Mouse (Mus musculus): ENCODE data around the gene Ccdc180. TPM values are rescaled to one million over a fixed set of nuclear protein-coding genes. Genes with fewer than 3 reads are reported as not detected.

The Ccdc180 gene
- not detected for total RNA-seq (2023)

GRCm38 (mm10) chr4:45890066-45890761 is at the start of gene Ccdc180:
TSS of gene Ccdc180 (plus strand) at chr4:45890303.

DNA sequence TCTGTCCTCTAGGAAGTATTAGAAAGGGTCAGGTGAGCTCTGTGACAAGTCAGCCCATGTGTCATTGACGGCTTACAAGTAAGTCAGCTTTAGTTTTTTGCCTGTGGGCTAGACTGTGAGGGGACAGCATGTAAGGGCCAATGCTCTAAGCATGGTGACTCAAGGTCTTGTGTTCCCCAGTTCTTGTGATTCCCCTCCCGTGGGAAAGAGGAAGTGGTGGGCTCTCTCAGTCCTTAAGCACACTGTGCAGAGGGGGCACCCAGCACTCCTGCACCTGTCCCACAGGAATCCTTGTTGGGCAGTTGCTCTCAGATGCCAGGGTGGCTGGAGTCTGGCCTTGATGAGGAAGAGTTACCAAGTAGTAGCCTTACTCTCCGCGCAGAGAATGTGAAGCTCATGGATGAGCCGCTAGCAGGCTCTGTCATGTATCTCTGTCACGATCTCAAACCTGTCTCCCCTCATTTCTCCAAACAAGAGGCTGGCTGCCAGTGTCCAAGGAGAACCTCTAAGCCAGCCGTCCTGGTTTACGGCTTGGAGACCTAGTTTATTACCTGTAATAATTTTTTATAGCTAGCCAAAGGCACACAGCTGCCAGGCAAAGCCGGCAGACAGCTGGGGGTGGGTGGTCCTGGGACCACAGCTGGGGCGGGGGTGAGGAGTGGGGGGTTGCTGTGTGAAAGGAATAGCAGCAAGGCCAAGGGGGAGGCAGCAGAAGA is 41.8 kb upstream of the Ccdc180 start, which contains the start of gene Stra6l:
Stra6l (plus strand) TSS at position 556 of the 716 bp plus-strand sequence.

DNA sequence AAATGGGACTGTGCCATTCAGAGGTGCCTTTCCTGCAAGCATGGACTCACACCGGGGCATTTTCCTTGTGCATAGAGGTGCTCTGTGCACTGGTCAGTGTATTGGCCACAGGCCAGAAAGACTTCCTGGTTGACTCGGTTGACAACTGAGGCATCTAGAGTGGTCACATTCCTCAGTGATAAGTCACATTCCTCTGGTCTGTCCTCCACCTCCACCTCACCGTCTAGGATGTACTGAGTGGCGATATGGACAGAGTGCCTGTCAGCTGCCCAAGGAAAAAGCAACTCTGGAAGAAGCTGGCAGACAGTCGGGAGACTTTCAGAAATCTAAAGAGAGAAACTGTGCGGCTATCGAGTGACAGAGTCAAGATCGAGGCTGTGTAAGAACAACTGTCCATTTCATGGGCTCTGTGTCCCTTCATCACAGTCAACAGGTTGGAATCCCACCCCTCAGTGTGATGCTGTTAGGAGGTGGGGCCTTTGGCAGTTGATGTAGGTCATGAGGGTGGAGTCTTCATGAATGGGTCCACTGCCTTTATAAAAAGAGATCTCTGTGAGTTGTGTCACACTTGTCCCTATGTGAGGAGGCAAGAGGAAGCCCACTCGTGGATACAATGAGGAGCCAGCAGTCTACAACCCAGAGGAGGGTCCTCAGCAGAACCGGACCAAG is 74.8 kb downstream of the Ccdc180 start, which contains the start of gene Tdrd7:
Tdrd7 (plus strand) TSS at position 564 of the 669 bp plus-strand sequence.

Other genes with a start within 250 kb of the Ccdc180 start
- 3.8 TPM for gene Aldh1b1, start 91.3 kb upstream of the Ccdc180 start, total RNA-seq (2023)
- not detected for gene Igfbpl1, start 63.4 kb upstream of the Ccdc180 start, total RNA-seq (2023)
- 0.12 TPM for gene Stra6l, start 41.6 kb upstream of the Ccdc180 start, total RNA-seq (2023)
- gene Tdrd7, start 75.0 kb downstream of the Ccdc180 start, total RNA-seq (2023) = 3.7 TPM
- gene Tmod1, start 148.6 kb downstream of the Ccdc180 start, total RNA-seq (2023) = 0.74 TPM
- gene Ncbp1, start 248.3 kb downstream of the Ccdc180 start, total RNA-seq (2023) = 81.0 TPM
- 44.1 TPM for gene Tstd2, start 248.4 kb downstream of the Ccdc180 start, total RNA-seq (2023)

All from CD4-positive naive resting alpha-beta T cell, adult 57 days (primary cell).